Mouse (Mus musculus) thymus, adult 2 months (tissue): ENCODE data around the gene Slc45a3.

Experiments
- CTCF ChIP-seq: fragments of 200-500 bp; IDR thresholded peaks from 2 replicates; pipeline ENCODE4 v1.5.1; 2012; ENCODE audit warnings: mild to moderate bottlenecking, control low read depth, low read length, moderate library complexity, borderline replicate concordance; ENCODE audit not compliant: control insufficient read depth, poor library complexity, insufficient read depth; ENCODE audit errors: extremely low read depth
- POLR2A ChIP-seq: fragments of 200-500 bp; IDR thresholded peaks from 2 replicates; pipeline ENCODE4 v1.6.1; 2012; ENCODE audit warnings: mild to moderate bottlenecking, low read length, control low read depth, moderate library complexity; ENCODE audit not compliant: control insufficient read depth, poor library complexity, insufficient read depth; ENCODE audit errors: extremely low read depth

DNA sequence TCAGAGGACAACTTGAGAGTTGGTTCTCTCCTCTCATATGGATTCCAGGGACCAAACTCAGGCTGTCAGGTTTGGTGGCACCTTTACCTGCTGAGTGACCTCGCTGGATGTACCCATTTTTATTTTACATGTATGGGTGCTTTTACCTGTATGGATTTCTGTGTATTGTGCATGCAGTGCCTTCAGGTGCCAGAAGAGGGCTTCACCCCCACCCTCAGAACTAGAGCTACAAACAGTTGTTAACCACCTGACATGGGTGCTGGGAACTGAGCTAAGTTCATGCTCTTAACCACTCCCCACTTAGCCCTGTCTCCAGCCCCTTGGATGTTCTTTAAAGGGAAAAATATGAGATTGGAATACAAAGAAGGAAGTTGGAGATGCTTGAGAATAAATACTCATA, 52.0 kb downstream of the Slc45a3 start:
- TF ChIP-seq CTCF (no peak), POLR2A (no peak)
